Mouse (Mus musculus) left cerebral cortex, adult 2 months (tissue): ENCODE measurements around the gene Kmo. TPM values are rescaled to one million over a fixed set of nuclear protein-coding genes. Genes with fewer than 3 reads are reported as not detected.

Experiments used
- DNase-seq, 2 experiments: peaks; one replicate each; pipeline ENCODE4 v3.0.0; 2021 to 2022; ENCODE audit warnings: low spot score in 2 of 2, mixed read lengths in 1 of 2; ENCODE audit errors: extremely low spot score in 1 of 2
- H3K27ac ChIP-seq: fragments of 200-600 bp; 2 replicates; pipeline ENCODE4 v1.8.1; 2022
- H3K4me3 ChIP-seq: fragments of 200-600 bp; 2 replicates; pipeline ENCODE4 v1.8.1; 2022
- CTCF ChIP-seq: fragments of 200-600 bp; IDR thresholded peaks from 2 replicates; pipeline ENCODE4 v1.8.1; 2022; ENCODE audit warnings: antibody characterized with exemption, mild to moderate bottlenecking, moderate library complexity
- intact Hi-C: fragments of 180-260 bp; cut with DNase I; formaldehyde crosslinking; loops from one replicate; pipeline ENCODE4 v1.15.1; 2025
- total RNA-seq, 2 experiments: library from RNA; stranded (reverse); gene quantifications; 2 replicates each; pipeline ENCODE4 v1.2.3; 2021

The Kmo gene
- total RNA-seq, 2 experiments from 2014 or later = 0.14 TPM; not detected in 1

GRCm38 (mm10) chr1:175637677-175638076 lies 17.5 kb downstream of the Kmo start:
- intact Hi-C loops = loop anchor here (10.0 kb wide), 1 partner anchor 1067 kb away; no protein-coding TSS in a partner anchor
- no peak overlapping the region for H3K27ac ChIP-seq
- no peak for DNase-seq
- no peak overlapping the region for H3K4me3 ChIP-seq
- no peak for TF ChIP-seq CTCF

DNA sequence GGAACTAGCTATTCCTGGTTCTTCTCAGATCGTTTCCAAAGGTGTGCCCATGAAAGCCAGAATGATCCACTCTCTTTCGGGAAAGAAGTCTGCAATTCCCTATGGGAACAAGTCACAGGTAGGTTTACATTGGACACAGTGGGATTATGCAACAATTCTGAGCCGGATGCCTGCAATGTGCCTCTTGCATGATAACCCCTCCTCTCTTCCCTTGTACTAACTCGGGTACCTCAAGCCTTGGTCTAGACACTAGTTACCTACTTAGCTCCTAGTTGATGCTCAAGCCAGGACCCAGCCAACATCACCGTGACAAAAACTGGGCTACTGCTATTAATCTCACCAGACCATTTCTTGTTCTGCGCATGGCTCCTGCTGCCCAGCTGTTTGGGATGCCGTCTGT lies 18.9 kb downstream of the Kmo start:
- TF ChIP-seq CTCF = no peak
- H3K4me3 ChIP-seq = no peak overlapping the region
- intact Hi-C loops = loop anchor here (10.0 kb wide), 1 partner anchor 1066 kb away; no protein-coding TSS in a partner anchor
- no peak for DNase-seq
- H3K27ac ChIP-seq = no peak overlapping the region

DNA sequence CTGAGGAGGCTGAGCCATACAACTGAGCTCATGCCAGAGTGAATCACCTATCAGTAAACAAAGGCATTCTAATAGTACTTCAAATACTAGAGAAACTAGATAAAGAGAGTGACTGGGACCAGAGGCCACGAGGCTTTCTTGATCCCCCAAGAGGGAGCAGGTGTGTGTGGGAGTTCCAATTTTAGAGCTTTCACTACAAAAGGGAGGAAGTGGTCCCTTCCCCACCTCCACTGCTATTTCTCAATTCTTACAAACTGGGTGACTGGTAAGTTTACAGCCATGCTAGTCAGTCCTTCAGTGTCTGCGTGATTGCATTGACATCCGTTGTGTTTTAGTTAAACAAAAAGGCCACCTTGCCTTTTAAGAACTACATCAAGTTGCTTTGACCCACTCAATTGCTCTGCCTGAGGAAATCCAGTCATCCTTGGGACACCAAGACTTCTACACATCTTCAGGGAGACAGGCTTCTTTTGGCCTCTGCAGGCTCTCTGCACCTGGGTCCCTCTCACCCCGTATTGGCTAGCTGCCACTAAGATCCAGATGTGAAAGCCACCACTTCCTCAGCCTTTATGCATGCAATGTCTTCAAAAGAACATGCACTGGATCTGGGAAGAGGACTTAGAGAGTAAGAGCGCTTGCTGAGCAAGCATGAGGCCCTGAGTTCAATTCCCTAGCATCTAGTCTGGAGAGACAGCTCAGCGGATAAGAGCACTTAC lies 20.4 kb downstream of the Kmo start:
- no peak overlapping the region for H3K4me3 ChIP-seq
- DNase-seq = no peak
- intact Hi-C loops = no loop called here
- no peak for TF ChIP-seq CTCF
- no peak overlapping the region for H3K27ac ChIP-seq

- TF ChIP-seq CTCF = no peak
- no peak for DNase-seq
- no peak overlapping the region for H3K27ac ChIP-seq
- H3K4me3 ChIP-seq = no peak overlapping the region
- intact Hi-C loops = no loop called here
Measured at GRCm38 (mm10) chr1:175643496-175644265, 23.5 kb downstream of the Kmo start.

DNA sequence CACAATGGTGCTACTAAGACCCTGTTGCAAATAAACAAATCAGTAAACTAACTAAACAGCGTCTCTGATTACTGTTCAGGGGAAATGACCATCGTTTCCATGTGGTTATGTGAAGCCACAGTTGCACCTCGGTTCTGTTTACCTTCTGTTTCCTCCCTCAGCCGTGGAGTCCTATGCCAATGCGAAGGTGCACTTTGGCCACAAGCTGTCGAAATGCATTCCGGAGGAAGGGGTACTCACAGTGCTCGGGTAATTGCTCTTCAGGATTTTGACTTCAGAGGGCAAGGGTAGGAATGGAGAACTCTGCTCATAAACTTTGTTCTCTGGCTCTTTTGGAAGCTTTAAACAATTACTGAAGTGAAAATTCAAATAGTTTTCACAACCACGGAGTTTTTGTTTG lies 26.8 kb downstream of the Kmo start:
- DNase-seq = no peak
- no peak overlapping the region for H3K4me3 ChIP-seq
- intact Hi-C loops = no loop called here
- no peak overlapping the region for H3K27ac ChIP-seq
- no peak for TF ChIP-seq CTCF

GRCm38 (mm10) chr1:175648615-175649014 lies 28.4 kb downstream of the Kmo start:
- intact Hi-C loops = no loop called here
- no peak for TF ChIP-seq CTCF

DNA sequence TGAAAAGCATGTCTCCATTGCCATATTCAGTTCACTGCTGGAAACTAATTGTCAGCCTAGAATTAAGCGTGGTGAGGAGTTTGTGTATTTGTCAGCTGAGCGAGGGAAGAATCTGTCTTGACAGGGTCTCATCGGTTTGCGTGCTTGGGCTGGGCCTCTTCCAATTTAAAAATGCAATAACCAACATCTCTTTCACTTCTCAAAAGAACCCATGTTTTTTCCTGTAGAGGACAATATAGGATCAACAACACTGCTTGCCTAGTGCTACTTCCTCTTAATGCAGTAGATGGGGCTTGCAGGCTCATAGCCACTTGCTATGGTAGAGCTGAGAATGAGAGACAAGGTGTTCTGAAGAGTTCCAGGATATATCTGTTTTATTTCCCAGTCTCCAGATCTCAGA lies 39.7 kb downstream of the Kmo start:
- Histone ChIP-seq H3K27ac (no peak overlapping the region), H3K4me3 (no peak overlapping the region)
- DNase-seq = no peak
- no peak for TF ChIP-seq CTCF
- intact Hi-C loops = no loop called here

More at GRCm38 (mm10) chr1:175648615-175649014, 28.4 kb downstream of the Kmo start:
- H3K27ac ChIP-seq = no peak overlapping the region
- H3K4me3 ChIP-seq = no peak overlapping the region
- DNase-seq = no peak

DNA sequence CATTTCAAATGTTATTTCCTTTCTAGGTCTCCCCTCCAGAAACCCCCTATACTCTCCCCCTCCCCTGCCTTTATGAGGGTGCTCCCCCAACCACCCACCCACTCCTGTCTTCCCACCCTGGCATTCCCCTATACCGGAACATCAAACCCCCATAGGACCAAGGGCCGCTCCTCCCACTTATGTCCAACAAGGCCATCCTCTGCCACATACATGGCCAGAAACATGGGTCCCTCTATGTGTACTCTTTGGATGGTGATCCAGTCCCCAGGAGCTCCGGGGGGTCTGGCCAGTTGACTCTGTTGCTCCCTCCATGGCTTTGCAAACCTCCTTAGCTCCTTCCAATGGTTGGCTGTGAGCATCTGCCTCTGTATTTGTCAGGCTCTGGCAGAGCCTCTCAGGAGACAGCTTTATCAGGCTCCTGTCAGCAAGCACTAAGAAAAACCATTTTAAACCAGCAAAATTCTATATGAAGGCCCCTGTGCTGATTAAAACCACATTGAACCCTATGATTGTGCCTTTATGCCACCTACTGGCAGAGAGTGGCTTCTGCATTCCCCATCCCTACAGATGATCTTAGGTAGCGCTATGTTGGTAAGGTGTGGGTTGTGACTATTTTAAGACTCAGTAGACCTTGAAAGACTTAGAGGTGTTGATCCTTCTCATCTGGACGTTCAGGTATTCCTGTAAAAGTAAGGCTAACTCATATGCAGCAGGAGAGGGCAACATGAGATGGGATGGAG lies 48.7 kb downstream of the Kmo start:
- intact Hi-C loops = loop anchor here (5.0 kb wide), 2 partner anchors 42 to 627 kb away; partner anchors contain the start of gene Fh1
- TF ChIP-seq CTCF = peak; percentile 77
- Histone ChIP-seq H3K4me3 (no peak overlapping the region), H3K27ac (no peak overlapping the region)
- peak in 1 of 2 experiments; percentile 15 for DNase-seq

GRCm38 (mm10) chr1:175669456-175669855 lies 49.3 kb downstream of the Kmo start:
- no peak for TF ChIP-seq CTCF
- no peak for DNase-seq
- Histone ChIP-seq H3K27ac (no peak overlapping the region), H3K4me3 (no peak overlapping the region)
- intact Hi-C loops = loop anchor here (5.0 kb wide), 2 partner anchors 42 to 627 kb away; partner anchors contain the start of gene Fh1

DNA sequence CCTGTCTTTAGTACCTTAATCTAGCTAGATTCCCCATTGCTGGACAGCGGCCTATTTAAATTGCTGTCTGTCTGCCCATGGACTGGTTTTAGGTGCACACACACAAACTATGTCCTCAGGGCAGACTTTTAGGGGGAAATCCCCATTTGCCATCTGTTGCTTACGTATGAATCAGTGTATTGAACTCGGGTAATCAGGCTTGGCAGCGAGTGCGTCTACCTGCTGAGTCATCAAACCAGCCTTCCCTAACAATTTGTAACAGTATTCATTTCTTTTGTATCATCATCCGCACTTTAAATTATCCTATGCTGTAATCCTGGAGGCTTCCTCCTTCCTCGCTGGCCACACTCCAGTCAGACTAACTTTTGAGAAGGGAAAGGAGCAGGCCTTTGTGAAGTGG lies 49.9 kb downstream of the Kmo start:
- no peak for DNase-seq
- no peak for TF ChIP-seq CTCF
- intact Hi-C loops = loop anchor here (5.0 kb wide), 1 partner anchor 197 kb away; no protein-coding TSS in a partner anchor
- Histone ChIP-seq H3K4me3 (no peak overlapping the region), H3K27ac (no peak overlapping the region)

DNA sequence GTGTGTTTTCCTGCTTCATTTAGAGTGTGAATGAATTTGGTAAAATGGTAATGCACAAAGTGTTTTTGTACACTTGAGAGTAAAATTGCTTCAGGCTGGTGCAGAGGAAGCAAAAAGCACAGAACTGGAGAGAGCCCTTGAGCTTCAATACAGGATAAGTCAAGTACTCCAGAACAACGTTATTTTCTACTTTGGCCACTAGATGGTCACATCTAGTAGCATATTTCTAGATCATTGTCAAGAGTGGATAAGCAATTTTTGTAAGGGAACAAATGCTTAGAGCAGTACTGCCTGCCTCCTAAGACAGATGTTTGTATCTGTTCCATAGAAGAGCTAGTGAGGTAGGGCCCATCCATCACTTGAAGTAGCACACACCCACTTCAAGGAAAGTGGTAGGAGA lies 51.4 kb downstream of the Kmo start:
- no peak overlapping the region for H3K27ac ChIP-seq
- no peak for DNase-seq
- intact Hi-C loops = loop anchor here (1.0 to 5.0 kb wide), 2 partner anchors 196 to 254 kb away; no protein-coding TSS in a partner anchor
- no peak overlapping the region for H3K4me3 ChIP-seq
- peak; percentile 53 for TF ChIP-seq CTCF
